Mouse (Mus musculus): Measurements from ENCODE around the gene Tubb4a. TPM values are rescaled to one million over a fixed set of nuclear protein-coding genes. Genes with fewer than 3 reads are reported as not detected.
"Not testable (repeated sequence)": the region's sequence is repeated elsewhere in the genome, so short reads cannot be mapped to it uniquely, and the experiment has no call there.

The Tubb4a gene
- polyA plus RNA-seq (2016; fragmentation: Nextera tagmentation; extraction: Ambion mirVana): 228 and 271 TPM in 2 replicates

DNA sequence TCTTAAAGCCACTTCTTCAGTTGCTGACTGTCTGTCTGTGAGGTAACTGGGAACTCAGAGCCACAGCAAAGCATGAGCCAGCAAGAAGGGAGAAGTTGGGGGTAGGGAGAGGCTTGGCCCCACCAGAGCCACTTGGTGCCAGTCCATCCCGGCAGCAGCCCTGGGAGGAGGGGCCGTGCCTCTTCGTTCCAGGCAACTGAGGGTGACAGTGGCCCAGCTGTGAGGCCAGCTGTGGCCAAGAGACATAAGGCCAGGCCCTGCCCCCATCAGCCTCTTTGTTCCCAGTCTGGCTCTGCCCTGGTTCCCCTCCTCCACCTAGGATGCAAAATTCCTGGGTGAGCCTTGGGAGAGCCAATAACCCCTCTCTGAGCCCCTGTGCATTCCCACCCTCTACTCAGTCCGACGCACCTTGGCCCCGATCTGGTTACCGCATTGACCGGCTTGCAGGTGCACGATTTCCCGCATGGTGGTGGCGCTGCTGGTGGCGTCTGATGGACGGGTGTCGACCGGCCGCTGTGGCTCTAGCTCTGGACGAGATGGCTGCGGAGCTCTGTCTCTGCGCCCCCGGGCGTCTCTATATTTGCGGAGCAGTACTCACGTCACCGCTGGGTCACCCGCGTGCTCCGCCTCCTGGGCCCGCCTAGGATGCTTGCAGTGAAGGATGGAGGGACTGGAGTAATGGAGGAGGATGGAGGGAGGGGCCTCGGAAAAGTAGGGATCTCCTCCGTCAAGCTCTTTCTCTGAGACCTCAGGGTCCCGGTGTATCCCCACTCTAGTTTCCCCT is at the start of gene Tubb4a:
Gene Tubb4a (minus strand): TSS at position 734 of the 784 bp plus-strand sequence.
- ATAC-seq (ENCODE audit: low FRiP score, low read depth): peak; percentile 95
- H3K4me1 ChIP-seq: peaks cover 18% of the 10 kb centered on the region; the same call in 1 of the 2 replicates
- H3K9ac ChIP-seq: peak within 1 kb of the TSS; percentile 61
- H3K4me2 ChIP-seq (replicated peaks): peak within 1 kb of the TSS; percentile 59
- WGBS: 2% methylated on average over 31 of the region's 31 CpGs
- H3K9me3 ChIP-seq: 0 out of 2 replicates have a peak, but pooled peaks cover 4% of the 10 kb centered on the region
- H3K27ac ChIP-seq: no peak within 1 kb of the TSS; the same call in 1 of the 2 replicates
- H3K4me3 ChIP-seq: peak within 1 kb of the TSS; percentile 46
- H3K27me3 ChIP-seq (replicated peaks): no peaks in the 10 kb centered on the region
- H3K36me3 ChIP-seq: peaks cover 15% of the 10 kb centered on the region; the same call in 1 of the 2 replicates

DNA sequence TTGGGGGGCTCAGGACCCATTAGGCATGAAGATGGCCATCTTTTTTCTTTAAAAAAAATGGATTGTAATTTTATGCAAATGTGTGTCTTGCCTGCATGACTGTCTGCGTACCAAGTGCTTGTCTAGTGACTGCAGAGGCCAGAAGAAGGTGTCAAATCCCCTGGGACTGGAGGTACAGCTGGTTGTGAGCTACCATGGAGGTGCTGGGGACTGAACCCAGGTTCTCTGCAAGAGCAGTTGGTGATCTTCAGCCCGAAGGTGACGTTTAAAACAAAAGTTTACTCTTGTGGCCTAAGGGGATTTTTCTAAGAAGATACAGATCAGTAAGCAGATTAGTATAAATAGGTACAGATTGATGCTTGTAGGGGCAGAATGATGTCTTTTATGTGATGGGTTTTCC is 48.1 kb upstream of the Tubb4a start:
- Histone ChIP-seq H3K36me3 (no peaks in the 10 kb centered on the region), H3K9me3 (no peaks in the 10 kb centered on the region), H3K4me2 (replicated peaks) (no peak overlapping the region), H3K4me3 (no peak overlapping the region), H3K27ac (no peak overlapping the region), H3K27me3 (replicated peaks) (0 out of 2 replicates have a peak, but pooled peaks cover 3% of the 10 kb centered on the region), H3K9ac (no peak overlapping the region), H3K4me1 (no peaks in the 10 kb centered on the region)
- ATAC-seq (ENCODE audit: low FRiP score, low read depth): no peak
- 84% methylated on average over 3 of the region's 3 CpGs for WGBS

GRCm38 (mm10) chr17:57134693-57135092 is 47.1 kb upstream of the Tubb4a start:
- H3K27me3 ChIP-seq (replicated peaks): 0 out of 2 replicates have a peak, but pooled peaks cover 3% of the 10 kb centered on the region
- no peak for ATAC-seq (ENCODE audit: low FRiP score, low read depth)
- H3K4me1 ChIP-seq: no peaks in the 10 kb centered on the region
- H3K27ac ChIP-seq: no peak overlapping the region
- 81% methylated on average over 2 of the region's 2 CpGs for WGBS
- H3K36me3 ChIP-seq: no peaks in the 10 kb centered on the region
- H3K9me3 ChIP-seq: no peaks in the 10 kb centered on the region
- no peak overlapping the region for H3K4me3 ChIP-seq
- no peak overlapping the region for H3K4me2 ChIP-seq (replicated peaks)
- H3K9ac ChIP-seq: no peak overlapping the region

DNA sequence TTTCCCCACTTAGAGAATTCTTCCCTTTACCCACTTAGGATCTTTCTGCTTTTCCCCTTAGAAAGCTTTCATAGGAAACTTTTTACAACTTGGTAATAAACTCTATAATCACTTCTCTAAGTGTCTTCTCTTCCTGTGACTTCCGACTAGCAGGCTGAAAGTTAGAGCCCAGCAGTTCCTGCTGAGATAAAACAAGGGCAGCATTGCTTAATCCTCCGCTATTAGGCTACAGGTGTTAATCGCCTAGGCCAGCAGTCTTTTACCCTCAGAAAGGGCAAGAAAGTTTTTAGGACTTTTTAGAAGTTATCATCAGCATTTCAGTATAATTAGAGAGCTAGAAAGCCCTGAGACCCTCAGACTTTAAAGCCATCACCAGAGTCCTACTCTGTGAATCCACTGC is 46.4 kb upstream of the Tubb4a start:
- H3K4me1 ChIP-seq; H3K9me3 ChIP-seq; H3K27ac ChIP-seq; H3K27me3 ChIP-seq (replicated peaks); H3K9ac ChIP-seq; H3K4me2 ChIP-seq (replicated peaks); ATAC-seq (ENCODE audit: low FRiP score, low read depth); H3K36me3 ChIP-seq; H3K4me3 ChIP-seq: not testable (repeated sequence)
- WGBS: 4% methylated on average over 3 of the region's 3 CpGs

DNA sequence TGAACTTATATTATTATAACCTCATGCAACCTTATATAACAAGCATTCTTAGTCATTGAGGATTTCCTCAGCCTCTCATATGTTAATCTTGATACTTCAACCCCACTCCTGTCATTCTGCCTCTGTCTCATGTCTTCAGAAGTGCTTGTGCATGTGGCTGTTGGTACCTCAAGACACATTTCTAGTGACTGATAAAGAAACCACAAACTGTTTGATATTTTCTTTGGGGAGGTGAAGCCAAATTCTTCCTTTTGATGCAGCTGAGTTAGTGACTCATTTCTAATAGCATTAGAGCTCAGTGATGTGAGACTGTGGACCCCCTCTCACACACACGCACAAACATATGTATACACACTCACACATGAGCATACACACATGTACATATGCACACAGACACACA is 44.2 kb upstream of the Tubb4a start:
- Histone ChIP-seq H3K27ac (no peak overlapping the region), H3K4me2 (replicated peaks) (no peak overlapping the region), H3K27me3 (replicated peaks) (no peaks in the 10 kb centered on the region), H3K9ac (no peak overlapping the region), H3K4me3 (no peak overlapping the region), H3K9me3 (no peaks in the 10 kb centered on the region), H3K36me3 (no peaks in the 10 kb centered on the region), H3K4me1 (no peaks in the 10 kb centered on the region)
- ATAC-seq (ENCODE audit: low FRiP score, low read depth): no peak
- WGBS: 86% methylated on average over 1 of the region's 1 CpGs

- Histone ChIP-seq H3K27me3 (replicated peaks) (no peaks in the 10 kb centered on the region), H3K4me3 (no peak overlapping the region), H3K27ac (no peak overlapping the region), H3K9ac (no peak overlapping the region), H3K4me1 (no peaks in the 10 kb centered on the region), H3K9me3 (no peaks in the 10 kb centered on the region), H3K36me3 (no peaks in the 10 kb centered on the region), H3K4me2 (replicated peaks) (no peak overlapping the region)
- ATAC-seq (ENCODE audit: low FRiP score, low read depth): no peak
- WGBS: 67% methylated on average over 3 of the region's 3 CpGs
These were observed 38.5 kb upstream of the Tubb4a start for GRCm38 (mm10) chr17:57125853-57126622.

- no peak overlapping the region for H3K4me2 ChIP-seq (replicated peaks)
- no peaks in the 10 kb centered on the region for H3K9me3 ChIP-seq
- H3K9ac ChIP-seq: no peak overlapping the region
- no peak for ATAC-seq (ENCODE audit: low FRiP score, low read depth)
- no peak overlapping the region for H3K4me3 ChIP-seq
- no peak overlapping the region for H3K27ac ChIP-seq
- H3K4me1 ChIP-seq: no peaks in the 10 kb centered on the region
- WGBS: 89% methylated on average over 4 of the region's 4 CpGs
- H3K36me3 ChIP-seq: no peaks in the 10 kb centered on the region
- no peaks in the 10 kb centered on the region for H3K27me3 ChIP-seq (replicated peaks)
These were observed 37.2 kb upstream of the Tubb4a start for GRCm38 (mm10) chr17:57124792-57125191.

- H3K4me3 ChIP-seq: no peak overlapping the region
- H3K9ac ChIP-seq: no peak overlapping the region
These were observed 35.9 kb upstream of the Tubb4a start for GRCm38 (mm10) chr17:57123192-57124118.

GRCm38 (mm10) chr17:57121856-57122255 is 34.3 kb upstream of the Tubb4a start:
- no peaks in the 10 kb centered on the region for H3K9me3 ChIP-seq
- ATAC-seq (ENCODE audit: low FRiP score, low read depth): no peak
- H3K36me3 ChIP-seq: no peaks in the 10 kb centered on the region
- H3K9ac ChIP-seq: no peak overlapping the region
- H3K4me2 ChIP-seq (replicated peaks): no peak overlapping the region
- no peaks in the 10 kb centered on the region for H3K4me1 ChIP-seq
- WGBS: 95% methylated on average over 2 of the region's 2 CpGs
- H3K27me3 ChIP-seq (replicated peaks): no peaks in the 10 kb centered on the region
- no peak overlapping the region for H3K27ac ChIP-seq
- no peak overlapping the region for H3K4me3 ChIP-seq

More at GRCm38 (mm10) chr17:57123192-57124118, 35.9 kb upstream of the Tubb4a start:
- H3K27me3 ChIP-seq (replicated peaks): no peaks in the 10 kb centered on the region
- no peaks in the 10 kb centered on the region for H3K4me1 ChIP-seq
- no peak overlapping the region for H3K27ac ChIP-seq
- H3K9me3 ChIP-seq: no peaks in the 10 kb centered on the region
- no peaks in the 10 kb centered on the region for H3K36me3 ChIP-seq
- no peak for ATAC-seq (ENCODE audit: low FRiP score, low read depth)
- H3K4me2 ChIP-seq (replicated peaks): no peak overlapping the region
- 86% methylated on average over 11 of the region's 11 CpGs for WGBS

DNA sequence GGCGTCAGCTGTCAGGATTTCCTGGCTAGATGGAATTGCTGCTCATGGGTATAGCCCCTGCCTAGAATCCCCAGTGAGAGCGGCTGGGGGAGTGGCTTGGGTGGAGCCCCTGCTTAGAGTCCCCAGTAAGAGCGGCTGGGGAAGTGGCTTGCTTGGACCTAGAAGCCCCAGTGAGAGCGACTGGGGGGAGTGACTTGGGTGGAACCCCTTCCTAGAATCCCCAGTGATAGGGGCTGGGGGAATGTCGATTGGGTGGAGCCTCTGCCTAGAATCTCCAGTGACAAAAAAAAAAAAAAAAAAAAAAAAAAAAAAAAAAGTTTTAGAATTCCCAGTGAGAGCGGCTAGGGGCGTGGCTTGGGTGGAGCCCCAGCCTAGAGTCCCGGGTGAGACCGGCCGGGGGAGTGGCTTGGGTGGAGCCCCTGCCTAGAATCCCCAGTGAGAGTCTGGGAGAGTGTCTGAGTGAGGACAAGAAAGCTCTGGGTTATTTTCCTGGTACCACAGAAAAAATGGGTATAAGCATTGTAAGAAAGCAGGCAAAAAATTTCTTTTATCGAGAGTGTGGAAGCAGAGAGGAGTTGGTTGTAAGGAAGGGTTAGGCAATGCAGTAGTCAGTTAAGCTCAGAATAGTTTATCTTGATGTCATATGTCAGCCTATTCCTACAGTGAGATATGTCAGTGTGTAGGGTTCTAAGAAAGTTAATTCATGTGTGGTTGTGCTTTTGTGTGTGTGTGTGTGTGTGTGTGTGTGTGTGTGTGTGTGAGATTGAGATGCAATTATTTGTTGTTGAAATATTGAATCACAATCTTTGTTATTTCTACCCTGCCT is 31.2 kb upstream of the Tubb4a start:
- Histone ChIP-seq H3K4me1 (no peaks in the 10 kb centered on the region), H3K9me3 (no peaks in the 10 kb centered on the region), H3K36me3 (no peaks in the 10 kb centered on the region), H3K9ac (no peak overlapping the region), H3K27me3 (replicated peaks) (no peaks in the 10 kb centered on the region), H3K4me2 (replicated peaks) (peak overlapping the region; percentile 24; the same call in 1 of the 2 replicates), H3K4me3 (no peak overlapping the region), H3K27ac (no peak overlapping the region)
- WGBS: 3% methylated on average over 11 of the region's 11 CpGs
- peak; percentile 85 for ATAC-seq (ENCODE audit: low FRiP score, low read depth)

GRCm38 (mm10) chr17:57116801-57117200 is 29.2 kb upstream of the Tubb4a start:
- no peaks in the 10 kb centered on the region for H3K36me3 ChIP-seq
- H3K27ac ChIP-seq: no peak overlapping the region
- no peak for ATAC-seq (ENCODE audit: low FRiP score, low read depth)
- 78% methylated on average over 2 of the region's 2 CpGs for WGBS
- H3K4me3 ChIP-seq: no peak overlapping the region
- no peak overlapping the region for H3K9ac ChIP-seq
- no peaks in the 10 kb centered on the region for H3K9me3 ChIP-seq
- no peaks in the 10 kb centered on the region for H3K27me3 ChIP-seq (replicated peaks)
- no peak overlapping the region for H3K4me2 ChIP-seq (replicated peaks)
- no peaks in the 10 kb centered on the region for H3K4me1 ChIP-seq
